Comparison of ENCODE assay signal across 8 mouse cellular contexts in the genomic region with DNA sequence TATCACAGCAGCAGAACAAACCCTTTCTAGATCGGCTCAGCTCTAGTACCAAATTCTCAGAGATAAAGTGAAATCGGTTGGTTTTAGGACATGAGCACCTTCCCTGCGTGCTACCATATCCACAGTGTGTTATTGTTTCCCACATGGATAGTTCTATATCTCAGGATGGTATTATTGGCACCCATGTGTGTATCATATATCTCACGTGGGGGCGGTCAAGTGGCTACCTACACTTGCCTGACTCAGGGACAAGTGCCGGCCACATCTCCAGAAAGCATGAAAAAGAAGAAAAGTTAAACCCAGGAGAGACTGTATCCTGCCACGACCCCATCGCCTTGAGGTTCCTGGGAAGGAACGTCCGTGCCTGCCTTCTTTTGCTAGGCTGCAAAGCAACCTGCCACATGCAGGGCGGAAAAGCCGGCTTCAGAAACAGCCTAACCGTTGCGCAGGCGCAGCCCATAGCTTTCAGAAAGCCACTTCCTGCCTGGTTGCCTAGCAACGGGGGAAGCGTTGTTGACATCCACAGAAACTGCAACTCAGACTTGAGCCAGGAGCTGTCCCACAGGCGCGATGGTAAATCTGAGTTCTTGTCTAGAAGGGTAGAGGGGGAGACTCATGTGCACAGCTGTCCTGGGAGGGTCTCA. TPM values are rescaled to one million over a fixed set of nuclear protein-coding genes. Genes with fewer than 3 reads are reported as not detected.
DNase-seq lines count a peak whose midpoint lies in the region; ATAC-seq and TF ChIP-seq lines count a peak whose summit lies in the region.

Gene Dynlrb2, plus strand, starts transcription at position 498 of the 644 bp plus-strand sequence.

- no peaks in the 10 kb centered on the region for H3K27me3 ChIP-seq in E14TG2a.4 (ENCODE audit: insufficient read depth, low read length)
- no peaks in the 10 kb centered on the region for H3K27me3 ChIP-seq in liver, postnatal 0 days (ENCODE audit: insufficient read depth, low read length)
- no peaks in the 10 kb centered on the region for H3K27me3 ChIP-seq in neural tube, embryonic 12.5 days (replicated peaks)
- no peaks in the 10 kb centered on the region for H3K27me3 ChIP-seq in stomach, embryonic 16.5 days (ENCODE audit: control insufficient read depth, insufficient read depth, low read length)

- H3K4me3 ChIP-seq in E14TG2a.4 (replicated peaks; ENCODE audit: low read length): peak within 1 kb of the TSS; percentile 43; the same call in 1 of the 2 replicates
- H3K4me3 ChIP-seq in liver, postnatal 0 days (ENCODE audit: low read depth, low read length): peak within 1 kb of the TSS; percentile 37
- H3K4me3 ChIP-seq in neural tube, embryonic 12.5 days: peak within 1 kb of the TSS; percentile 35
- peak within 1 kb of the TSS; percentile 37 for H3K4me3 ChIP-seq in stomach, embryonic 16.5 days (replicated peaks; ENCODE audit: low read length)

- 5% methylated on average over 19 of the region's 19 CpGs for WGBS in liver, postnatal 0 days (ENCODE audit: insufficient replicate concordance)
- whole genome bisulfite sequencing in neural tube, embryonic 12.5 days: 10% methylated on average over 19 of the region's 19 CpGs
- WGBS in stomach, embryonic 16.5 days: 5% methylated on average over 19 of the region's 19 CpGs

- ATAC-seq in liver, postnatal 0 days: peak; percentile 87
- peak; percentile 91 for ATAC-seq in neural tube, embryonic 12.5 days (ENCODE audit: low FRiP score, low read depth)
- ATAC-seq in stomach, embryonic 16.5 days (ENCODE audit: insufficient read depth, low FRiP score): peak; percentile 85

- H3K9ac ChIP-seq in liver, postnatal 0 days (replicated peaks): peak within 1 kb of the TSS; percentile 21
- peak within 1 kb of the TSS; percentile 38; the same call in 1 of the 2 replicates for H3K9ac ChIP-seq in neural tube, embryonic 12.5 days
- H3K9ac ChIP-seq in stomach, embryonic 16.5 days (ENCODE audit: low read length): peak within 1 kb of the TSS; percentile 57

- TF ChIP-seq EP300 in liver, postnatal 0 days (IDR thresholded peaks at IDR 0.05; ENCODE audit: low read depth): no peak

- no peak within 1 kb of the TSS for H3K27ac ChIP-seq in liver, postnatal 0 days (ENCODE audit: low read depth)
- H3K27ac ChIP-seq in neural tube, embryonic 12.5 days: no peak within 1 kb of the TSS
- no peak within 1 kb of the TSS for H3K27ac ChIP-seq in stomach, embryonic 16.5 days (ENCODE audit: low read length)

- peaks cover 23% of the 10 kb centered on the region for H3K9me3 ChIP-seq in E14TG2a.4 (ENCODE audit: low read length)
- no peaks in the 10 kb centered on the region for H3K9me3 ChIP-seq in liver, postnatal 0 days (ENCODE audit: low read length)
- no peaks in the 10 kb centered on the region for H3K9me3 ChIP-seq in neural tube, embryonic 12.5 days
- no peaks in the 10 kb centered on the region for H3K9me3 ChIP-seq in stomach, embryonic 16.5 days (replicated peaks; ENCODE audit: control insufficient read depth, low read length)

- no peak for TF ChIP-seq CTCF in E14TG2a.4 (conservative IDR thresholded peaks at IDR 0.05; ENCODE audit: low read length)
- TF ChIP-seq CTCF in liver, postnatal 0 days (IDR thresholded peaks at IDR 0.05; ENCODE audit: low read depth): no peak

- H3K36me3 ChIP-seq in E14TG2a.4 (ENCODE audit: insufficient read depth, low read length): no peaks in the 10 kb centered on the region
- no peaks in the 10 kb centered on the region for H3K36me3 ChIP-seq in liver, postnatal 0 days (replicated peaks; ENCODE audit: insufficient read depth, low read length)
- no peaks in the 10 kb centered on the region for H3K36me3 ChIP-seq in neural tube, embryonic 12.5 days
- H3K36me3 ChIP-seq in stomach, embryonic 16.5 days (ENCODE audit: control insufficient read depth, insufficient read depth, low read length): no peaks in the 10 kb centered on the region

- peaks cover 18% of the 10 kb centered on the region for H3K4me1 ChIP-seq in E14TG2a.4 (replicated peaks; ENCODE audit: low read depth, low read length)
- peaks cover 10% of the 10 kb centered on the region for H3K4me1 ChIP-seq in liver, postnatal 0 days (ENCODE audit: insufficient read depth)
- 0 out of 2 replicates have a peak, but pooled peaks cover 3% of the 10 kb centered on the region for H3K4me1 ChIP-seq in neural tube, embryonic 12.5 days
- no peaks in the 10 kb centered on the region for H3K4me1 ChIP-seq in stomach, embryonic 16.5 days (ENCODE audit: control insufficient read depth, insufficient read depth, low read length)

- peak within 1 kb of the TSS; percentile 75 for H3K4me2 ChIP-seq in liver, postnatal 0 days (ENCODE audit: low read depth, low read length)
- H3K4me2 ChIP-seq in neural tube, embryonic 12.5 days (replicated peaks): peak within 1 kb of the TSS; percentile 76
- H3K4me2 ChIP-seq in stomach, embryonic 16.5 days (ENCODE audit: low read depth, low read length): peak within 1 kb of the TSS; percentile 79

- DNase-seq in cerebellum, adult 18-20 months: peak; percentile 91 to 93
- DNase-seq in forelimb bud, embryonic 11.5 days (ENCODE audit: low read depth, low spot score): peak; percentile 97
- peak; percentile 95 for DNase-seq in heart, postnatal 4 days
- peak; percentile 88 to 96 for DNase-seq in layer of hippocampus, adult 18-20 months (ENCODE audit: low spot score in 2 of 2)
- DNase-seq in liver, postnatal 0 days: peak; percentile 90

RNA-seq across cellular contexts. Expression of gene Dynlrb2, which starts in this region (rescaled TPM):
- total RNA-seq in heart, postnatal 4 days (2021): not detected
- total RNA-seq in layer of hippocampus, adult 18-20 months (2021): 1 to 10 TPM; 2.7 to 3.7 TPM
- polyA plus RNA-seq in liver, postnatal 0 days (2015; fragmentation: Nextera tagmentation; extraction: Ambion mirVana): not detected in 2 replicates
- 1.3 and 1.4 TPM in 2 replicates for polyA plus RNA-seq in neural tube, embryonic 12.5 days (2016; fragmentation: Nextera tagmentation; extraction: Ambion mirVana)
- 0.28 and 1.8 TPM in 2 replicates for polyA plus RNA-seq in stomach, embryonic 16.5 days (2015; fragmentation: Nextera tagmentation; extraction: Ambion mirVana)

Comparison
In these comparisons a context has a peak if more than half of its experiments do, and no peak if none do; other contexts are left out.
1. Peak in DNase-seq in heart, postnatal 4 days; RNA of the gene not detected or under 1 TPM.
2. Peak in DNase-seq, ATAC-seq, H3K4me3 ChIP-seq, H3K9ac ChIP-seq and H3K4me2 ChIP-seq in liver, postnatal 0 days; RNA of the gene not detected or under 1 TPM.